Mouse (Mus musculus) neural tube, embryonic 13.5 days (tissue): ENCODE measurements around the gene Ipmk. TPM values are rescaled to one million over a fixed set of nuclear protein-coding genes. Genes with fewer than 3 reads are reported as not detected.
A peak's percentile ranks its signal among the peaks of the same experiment; 100 is the strongest.

ENCODE experiments used
- ATAC-seq: fragments of 200-750 bp; cut with Nextera tagmentation; 2 replicates; pipeline ENCODE4 v1.8.0; 2017; ENCODE audit warnings: low read depth, mild to moderate bottlenecking, moderate TSS enrichment, moderate library complexity
- H3K27ac ChIP-seq: fragments of 300-500 bp; sonication (generic); replicated peaks from 2 replicates; pipeline ENCODE4 v1.5.1; 2015; ENCODE audit warnings: moderate library complexity, mild to moderate bottlenecking, inconsistent platforms
- H3K27me3 ChIP-seq: fragments of 300-500 bp; sonication (generic); 2 replicates; pipeline ENCODE4 v1.6.1; 2015; ENCODE audit warnings: mild to moderate bottlenecking, inconsistent platforms
- H3K36me3 ChIP-seq: fragments of 300-500 bp; sonication (generic); 2 replicates; pipeline ENCODE4 v1.6.1; 2015; ENCODE audit warnings: mild to moderate bottlenecking, inconsistent platforms
- H3K4me1 ChIP-seq: fragments of 300-500 bp; sonication (generic); replicated peaks from 2 replicates; pipeline ENCODE4 v1.6.1; 2015; ENCODE audit warnings: inconsistent platforms
- H3K4me2 ChIP-seq: fragments of 300-500 bp; sonication (generic); 2 replicates; pipeline ENCODE4 v1.6.1; 2015; ENCODE audit warnings: inconsistent platforms, mild to moderate bottlenecking, moderate library complexity
- H3K4me3 ChIP-seq: fragments of 300-500 bp; sonication (generic); 2 replicates; pipeline ENCODE4 v1.5.1; 2015; ENCODE audit warnings: mild to moderate bottlenecking, inconsistent platforms
- H3K9ac ChIP-seq: fragments of 300-500 bp; sonication (generic); 2 replicates; pipeline ENCODE4 v1.6.1; 2015; ENCODE audit warnings: moderate library complexity, mild to moderate bottlenecking, inconsistent platforms
- H3K9me3 ChIP-seq: fragments of 300-500 bp; sonication (generic); 2 replicates; pipeline ENCODE4 v1.6.1; 2016; ENCODE audit warnings: inconsistent platforms
- WGBS: fragments of 180-500 bp; shearing (Covaris S2); methylation state at CpG from one replicate; pipeline ENCODE4 v1.1.7; 2015; 5-methylcytosine and 5-hydroxymethylcytosine counted together
- polyA plus RNA-seq: library from polyadenylated mRNA; unstranded; fragments of >200 nt; fragmentation: Nextera tagmentation; extraction: Ambion mirVana; gene quantifications from 2 replicates; pipeline ENCODE4 v1.2.1, GENCODE M21; 2015

The Ipmk gene
- polyA plus RNA-seq, 1 experiment from 2014 or later, result 16.0 TPM

DNA sequence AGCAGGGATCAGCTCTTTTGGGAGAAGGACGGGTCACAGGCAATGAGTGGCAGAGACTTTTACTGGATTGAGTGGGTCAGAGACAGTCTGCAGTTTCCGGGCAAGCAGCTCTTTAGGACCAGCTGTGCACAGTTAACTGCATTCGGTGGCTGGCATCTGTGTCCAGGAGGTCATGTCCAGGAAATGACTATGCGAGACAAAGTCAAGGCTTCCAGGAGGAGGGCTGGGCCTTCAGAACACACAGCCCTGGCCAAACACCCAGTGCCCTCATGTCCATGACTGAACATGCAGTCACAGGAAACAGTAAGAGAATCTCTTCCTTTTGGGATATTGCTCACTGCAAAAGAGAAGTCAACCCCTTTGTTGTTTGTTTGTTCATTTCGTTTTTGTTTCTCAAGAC, 62.4 kb downstream of the Ipmk start:
- no peak overlapping the region for H3K27ac ChIP-seq
- 81% methylated on average over 5 of the region's 5 CpGs for WGBS
- H3K4me1 ChIP-seq, result no peaks in the 10 kb centered on the region
- H3K27me3 ChIP-seq, result no peaks in the 10 kb centered on the region
- no peaks in the 10 kb centered on the region for H3K36me3 ChIP-seq
- no peak overlapping the region for H3K9ac ChIP-seq
- no peaks in the 10 kb centered on the region for H3K9me3 ChIP-seq
- ATAC-seq, result no peak
- H3K4me3 ChIP-seq, result no peak overlapping the region
- H3K4me2 ChIP-seq, result no peak overlapping the region

DNA sequence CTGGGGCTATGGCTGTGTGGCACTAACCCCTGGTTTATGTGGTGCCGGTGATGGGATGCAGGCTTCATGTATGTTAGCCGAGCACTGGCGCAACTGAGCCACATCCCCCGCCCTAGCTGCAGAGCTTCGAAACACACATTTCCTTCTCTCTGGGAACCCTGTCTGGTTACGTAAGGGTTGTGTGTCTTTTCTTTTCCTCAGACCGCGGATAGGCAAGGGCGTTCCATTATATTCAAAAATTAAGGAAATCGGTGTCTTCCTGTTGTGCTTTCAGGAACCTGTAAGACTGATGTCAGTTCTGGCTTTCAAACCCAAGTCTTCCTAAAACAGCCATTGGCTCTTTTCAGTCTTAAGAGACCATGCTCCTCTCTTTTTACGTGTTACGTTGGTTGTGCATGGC, 65.8 kb downstream of the Ipmk start:
- no peak for ATAC-seq
- WGBS, result 89% methylated on average over 12 of the region's 12 CpGs
- Histone ChIP-seq H3K9ac (no peak overlapping the region), H3K27ac (no peak overlapping the region), H3K4me2 (no peak overlapping the region), H3K36me3 (no peaks in the 10 kb centered on the region), H3K27me3 (no peaks in the 10 kb centered on the region), H3K4me3 (no peak overlapping the region), H3K4me1 (no peaks in the 10 kb centered on the region), H3K9me3 (no peaks in the 10 kb centered on the region)

DNA sequence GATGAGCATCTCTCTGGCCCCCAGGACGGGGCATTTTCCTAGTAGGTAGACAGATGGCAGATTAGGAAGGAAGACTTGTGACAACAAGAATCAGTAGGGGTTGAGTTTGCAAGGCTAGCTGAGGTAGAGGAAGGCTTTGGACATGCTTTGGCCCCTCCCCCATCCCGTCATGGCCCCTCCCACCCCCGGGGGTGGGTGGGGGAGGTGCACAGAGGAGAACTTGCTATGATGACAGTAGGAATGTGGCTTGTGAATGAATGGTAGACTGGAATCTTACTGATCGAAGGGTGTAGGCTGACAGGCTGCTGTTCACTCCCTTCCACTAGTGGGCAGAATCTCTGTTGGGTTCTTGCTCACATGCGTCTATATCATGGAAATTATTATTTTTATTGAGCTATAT, 74.0 kb downstream of the Ipmk start:
- ATAC-seq, result no peak
- Histone ChIP-seq H3K4me2 (no peak overlapping the region), H3K4me1 (no peaks in the 10 kb centered on the region), H3K4me3 (no peak overlapping the region), H3K9ac (no peak overlapping the region), H3K27ac (no peak overlapping the region), H3K9me3 (no peaks in the 10 kb centered on the region), H3K36me3 (no peaks in the 10 kb centered on the region), H3K27me3 (no peaks in the 10 kb centered on the region)
- 65% methylated on average over 5 of the region's 5 CpGs for WGBS

DNA sequence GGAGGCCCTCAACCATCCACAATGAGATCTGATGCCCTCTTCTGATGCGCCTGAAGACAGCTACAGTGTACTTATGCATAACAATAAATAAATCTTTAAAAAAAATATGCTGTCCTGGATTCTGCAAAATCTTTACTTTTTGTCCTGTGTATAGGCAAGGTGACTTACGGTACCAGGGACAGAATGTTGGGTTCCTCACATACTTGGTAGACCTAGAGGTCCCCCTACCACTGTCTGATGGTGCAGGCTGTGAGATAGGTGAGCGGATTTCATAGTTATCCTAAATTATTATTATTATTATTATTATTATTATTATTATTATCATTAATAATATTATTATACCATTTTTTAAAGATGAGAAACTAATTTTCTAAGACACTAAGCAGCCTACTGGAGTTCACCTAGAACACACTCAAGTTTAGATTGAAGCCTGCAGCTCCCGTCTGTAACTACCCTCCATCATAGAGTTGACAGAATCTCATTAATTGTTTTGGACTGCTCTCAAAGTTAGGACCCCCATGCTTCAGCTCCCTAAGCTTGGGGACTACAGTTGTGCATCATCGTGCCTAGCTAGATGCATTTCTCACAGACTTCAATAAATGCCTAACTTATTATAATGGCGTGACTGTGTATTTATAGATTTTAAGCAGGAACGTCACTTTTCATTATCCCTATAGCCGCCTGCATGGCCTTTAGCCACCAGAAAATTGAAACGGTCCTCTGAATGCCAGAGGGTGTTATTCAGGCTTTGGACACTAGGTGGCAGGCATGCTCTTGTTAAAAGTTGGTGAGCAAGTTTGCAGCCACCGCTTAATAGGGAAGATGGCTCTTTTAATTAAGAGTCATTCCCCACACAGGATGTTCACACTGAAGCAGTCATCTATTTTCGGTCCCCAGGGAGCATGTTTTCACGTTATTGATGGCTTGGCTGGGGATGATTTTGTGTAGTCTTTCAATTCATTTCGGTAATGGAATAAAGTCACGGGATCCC, 74.8 kb downstream of the Ipmk start:
- ATAC-seq, result 0 out of 2 replicates have a peak, but pooled peaks have one; percentile 43
- H3K4me3 ChIP-seq, result no peak overlapping the region
- H3K9ac ChIP-seq, result no peak overlapping the region
- no peak overlapping the region for H3K27ac ChIP-seq
- no peaks in the 10 kb centered on the region for H3K4me1 ChIP-seq
- no peak overlapping the region for H3K4me2 ChIP-seq
- H3K27me3 ChIP-seq, result no peaks in the 10 kb centered on the region
- H3K36me3 ChIP-seq, result no peaks in the 10 kb centered on the region
- no peaks in the 10 kb centered on the region for H3K9me3 ChIP-seq
- WGBS, result 39% methylated on average over 14 of the region's 14 CpGs

DNA sequence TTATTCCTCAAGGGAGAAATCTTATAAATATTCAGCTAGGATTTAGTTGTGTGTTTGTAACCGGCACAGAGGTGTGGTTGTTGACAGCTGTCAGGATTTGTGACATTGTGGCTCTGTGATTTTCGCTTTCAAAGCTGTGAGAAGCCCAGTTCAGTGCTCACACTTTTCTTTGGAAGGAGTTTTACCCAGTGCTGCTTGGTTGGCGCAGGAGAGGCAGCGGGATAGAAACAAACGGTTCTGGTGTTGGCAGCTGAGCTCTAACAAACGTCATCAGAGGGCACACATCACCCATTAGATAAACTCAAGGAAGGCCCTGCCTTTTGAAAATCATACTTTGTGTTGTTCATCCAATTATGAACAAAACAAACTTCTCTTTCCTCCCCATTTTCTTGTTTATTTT, 79.2 kb downstream of the Ipmk start:
- 71% methylated on average over 6 of the region's 6 CpGs for WGBS
- Histone ChIP-seq H3K27ac (no peak overlapping the region), H3K36me3 (no peaks in the 10 kb centered on the region), H3K4me2 (no peak overlapping the region), H3K9ac (no peak overlapping the region), H3K27me3 (no peaks in the 10 kb centered on the region), H3K4me3 (no peak overlapping the region), H3K4me1 (no peaks in the 10 kb centered on the region), H3K9me3 (no peaks in the 10 kb centered on the region; the same call in 1 of the 2 replicates)
- ATAC-seq, result no peak

DNA sequence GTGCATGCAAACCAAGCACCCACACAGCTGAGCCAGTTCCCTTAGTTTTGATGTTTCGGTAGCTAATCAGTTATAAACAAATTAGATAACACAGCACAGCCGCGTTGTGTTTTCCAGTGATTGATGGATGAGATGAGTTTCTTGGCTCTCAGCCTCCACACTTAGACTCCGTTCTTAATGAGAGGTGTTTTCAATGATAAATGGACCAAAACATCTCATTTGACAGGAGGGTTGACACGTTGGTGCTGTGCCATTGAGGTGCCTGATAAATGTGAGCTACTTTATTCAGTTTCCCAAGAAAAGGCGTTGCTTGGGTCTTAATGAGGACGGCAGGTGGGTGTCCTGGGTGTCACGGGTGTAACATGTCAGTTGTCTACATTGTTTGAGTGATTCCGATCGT, 79.8 kb downstream of the Ipmk start:
- Histone ChIP-seq H3K9ac (no peak overlapping the region), H3K9me3 (no peaks in the 10 kb centered on the region; the same call in 1 of the 2 replicates), H3K36me3 (no peaks in the 10 kb centered on the region), H3K4me1 (no peaks in the 10 kb centered on the region), H3K27ac (no peak overlapping the region), H3K27me3 (no peaks in the 10 kb centered on the region), H3K4me2 (no peak overlapping the region), H3K4me3 (no peak overlapping the region)
- whole genome bisulfite sequencing, result 62% methylated on average over 10 of the region's 10 CpGs
- ATAC-seq, result no peak

DNA sequence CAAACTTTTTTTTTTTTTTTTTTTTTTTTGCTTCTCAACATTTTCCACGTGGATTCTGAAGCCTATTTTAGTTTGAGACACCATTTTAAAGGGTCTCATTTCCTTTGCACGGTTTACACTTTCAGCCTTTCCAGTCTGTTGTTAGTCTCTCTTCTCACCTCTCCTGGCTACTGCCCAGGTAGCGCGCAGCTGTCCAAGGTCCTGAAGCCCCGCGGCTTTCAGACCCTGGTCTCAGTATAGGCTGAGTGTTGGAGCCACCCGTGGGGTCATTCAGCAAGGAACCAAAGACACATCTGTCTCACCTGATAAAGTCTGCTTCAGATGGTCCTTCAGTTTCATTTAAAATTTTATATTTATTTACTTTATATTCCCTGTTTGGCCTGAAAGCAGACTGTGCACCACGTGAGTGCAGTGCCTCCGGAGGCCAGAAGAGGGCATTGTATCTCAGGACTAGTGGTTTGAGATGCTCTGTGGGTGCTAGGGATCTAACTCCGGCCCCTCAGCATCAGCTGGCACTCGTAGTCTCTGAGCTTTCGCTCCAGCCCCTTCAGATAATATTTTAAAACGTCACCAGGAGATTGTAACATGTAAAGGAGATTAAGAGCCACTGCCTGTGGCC, 80.8 kb downstream of the Ipmk start:
- Histone ChIP-seq H3K4me3 (no peak overlapping the region), H3K9ac (no peak overlapping the region), H3K9me3 (no peaks in the 10 kb centered on the region; the same call in 1 of the 2 replicates), H3K4me1 (no peaks in the 10 kb centered on the region), H3K36me3 (no peaks in the 10 kb centered on the region), H3K27me3 (no peaks in the 10 kb centered on the region), H3K27ac (no peak overlapping the region), H3K4me2 (no peak overlapping the region)
- WGBS, result 62% methylated on average over 13 of the region's 13 CpGs
- ATAC-seq, result no peak

DNA sequence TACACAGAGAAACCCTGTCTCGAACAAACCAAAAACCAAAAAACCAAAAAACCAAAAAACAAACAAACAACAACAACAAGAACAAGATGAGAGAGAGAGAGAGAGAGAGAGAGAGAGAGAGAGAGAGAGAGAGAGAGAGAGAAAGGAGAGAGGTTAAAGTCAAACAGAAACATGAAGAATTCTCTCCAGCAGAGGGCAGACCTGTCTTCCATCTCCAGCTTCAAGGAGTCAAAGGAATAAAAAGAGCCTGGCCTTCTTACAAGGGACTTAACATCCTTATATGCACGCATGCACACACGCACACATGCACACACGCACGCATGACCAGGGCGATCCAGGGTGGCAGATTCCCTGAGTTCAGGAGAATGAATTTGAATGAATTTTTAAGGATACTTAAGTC, 83.1 kb downstream of the Ipmk start:
- 91% methylated on average over 6 of the region's 6 CpGs for WGBS
- Histone ChIP-seq H3K4me3 (no peak overlapping the region), H3K36me3 (no peaks in the 10 kb centered on the region), H3K9ac (no peak overlapping the region), H3K27ac (no peak overlapping the region), H3K4me2 (no peak overlapping the region), H3K9me3 (no peaks in the 10 kb centered on the region; the same call in 1 of the 2 replicates), H3K4me1 (no peaks in the 10 kb centered on the region), H3K27me3 (no peaks in the 10 kb centered on the region)
- ATAC-seq, result no peak

DNA sequence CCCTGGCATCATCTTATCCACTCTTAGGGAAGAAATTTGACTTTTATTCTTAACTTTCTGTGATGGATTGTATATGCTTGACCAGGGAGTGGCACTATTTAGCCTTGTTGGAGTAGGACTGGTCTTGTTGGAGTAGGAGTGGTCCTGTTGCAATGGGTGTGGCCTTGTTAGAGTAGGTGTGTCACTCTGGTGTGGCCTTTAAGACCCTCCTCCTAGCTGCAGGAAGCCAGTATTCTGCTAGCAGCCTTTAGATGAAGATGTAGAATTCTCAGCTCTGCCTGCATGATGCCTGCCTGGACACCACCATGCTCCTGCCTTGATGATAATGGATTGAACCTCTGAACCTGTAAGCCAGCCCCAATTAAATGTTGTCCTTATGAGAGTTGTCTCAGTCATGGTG, 95.5 kb downstream of the Ipmk start:
- Histone ChIP-seq H3K9ac (no peak overlapping the region), H3K27me3 (no peaks in the 10 kb centered on the region), H3K27ac (no peak overlapping the region), H3K4me3 (no peak overlapping the region), H3K4me1 (no peaks in the 10 kb centered on the region), H3K4me2 (no peak overlapping the region), H3K9me3 (peaks cover 6% of the 10 kb centered on the region; the same call in 1 of the 2 replicates), H3K36me3 (no peaks in the 10 kb centered on the region)
- ATAC-seq, result no peak

DNA sequence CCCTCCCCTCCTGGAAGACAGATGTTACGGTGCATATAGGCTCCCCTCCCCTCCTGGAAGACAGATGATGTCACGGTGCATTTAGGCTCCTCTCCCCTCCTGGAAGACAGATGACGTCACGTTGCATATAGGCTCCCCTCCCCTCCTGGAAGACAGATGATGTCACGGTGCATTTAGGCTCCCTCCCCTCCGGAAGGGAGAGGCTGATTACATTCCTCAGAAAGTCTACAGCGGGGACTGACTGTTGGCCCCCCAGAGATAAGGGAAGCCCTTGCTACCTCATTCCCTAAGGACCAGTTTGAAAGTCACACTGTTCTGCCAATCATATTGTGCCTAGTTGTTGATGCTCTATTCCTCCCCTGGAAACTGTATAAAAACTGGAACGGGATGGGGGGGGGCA, 100.1 kb downstream of the Ipmk start:
- no peak overlapping the region for H3K27ac ChIP-seq
- H3K9ac ChIP-seq, result no peak overlapping the region
- H3K36me3 ChIP-seq, result no peaks in the 10 kb centered on the region
- no peaks in the 10 kb centered on the region for H3K27me3 ChIP-seq
- ATAC-seq, result no peak
- H3K9me3 ChIP-seq, result peaks cover 3% of the 10 kb centered on the region; the same call in 1 of the 2 replicates
- no peak overlapping the region for H3K4me2 ChIP-seq
- 55% methylated on average over 8 of the region's 8 CpGs for WGBS
- H3K4me3 ChIP-seq, result no peak overlapping the region
- H3K4me1 ChIP-seq, result no peaks in the 10 kb centered on the region

DNA sequence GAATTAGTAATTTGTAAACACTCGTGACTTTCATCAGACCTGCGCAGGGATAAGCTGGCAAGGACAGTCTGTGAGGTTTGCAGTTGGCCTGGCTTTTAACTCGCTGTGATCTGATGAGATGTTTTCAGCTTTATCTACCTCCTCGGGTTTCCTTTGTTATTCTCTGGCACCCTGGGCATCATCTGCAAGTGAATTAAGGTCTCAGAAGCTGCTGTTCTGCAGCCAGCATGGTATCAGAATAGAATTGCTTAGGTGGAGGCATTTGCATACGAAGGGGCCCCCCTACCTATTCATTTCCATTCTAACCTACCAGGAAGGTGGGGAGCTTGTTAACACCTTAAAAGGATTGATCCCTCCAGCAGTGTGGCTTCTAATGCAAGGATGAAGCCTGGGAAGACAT, 100.7 kb downstream of the Ipmk start:
- H3K4me1 ChIP-seq, result no peaks in the 10 kb centered on the region
- no peaks in the 10 kb centered on the region for H3K27me3 ChIP-seq
- WGBS, result 84% methylated on average over 5 of the region's 5 CpGs
- H3K36me3 ChIP-seq, result no peaks in the 10 kb centered on the region
- H3K4me2 ChIP-seq, result no peak overlapping the region
- no peak overlapping the region for H3K27ac ChIP-seq
- H3K4me3 ChIP-seq, result no peak overlapping the region
- no peak overlapping the region for H3K9ac ChIP-seq
- peaks cover 3% of the 10 kb centered on the region; the same call in 1 of the 2 replicates for H3K9me3 ChIP-seq
- no peak for ATAC-seq

DNA sequence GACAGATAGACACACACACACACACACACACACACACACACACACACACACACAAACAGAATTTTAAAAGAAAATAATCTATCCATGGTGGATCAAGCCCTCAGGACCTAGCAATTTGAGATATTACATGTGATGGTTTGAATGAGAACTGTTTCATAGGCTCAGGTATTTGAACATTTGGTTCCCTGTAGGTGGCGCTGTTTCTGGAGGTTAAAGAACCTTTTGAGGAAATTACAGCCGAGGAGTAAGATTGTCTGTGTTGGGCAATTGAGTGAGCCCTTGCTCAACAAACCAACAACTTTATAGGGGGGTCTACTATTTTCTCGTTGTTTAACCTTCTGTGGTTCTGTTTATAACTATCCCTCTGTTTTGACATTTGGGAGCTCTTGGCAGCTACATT, 107.8 kb downstream of the Ipmk start:
- Histone ChIP-seq H3K27ac (no peak overlapping the region), H3K36me3 (no peaks in the 10 kb centered on the region)
- 78% methylated on average over 3 of the region's 3 CpGs for WGBS

More for the DNA sequence above, 107.8 kb downstream of the Ipmk start:
- no peaks in the 10 kb centered on the region for H3K4me1 ChIP-seq
- no peak for ATAC-seq
- no peak overlapping the region for H3K9ac ChIP-seq
- H3K4me3 ChIP-seq, result no peak overlapping the region
- no peaks in the 10 kb centered on the region for H3K27me3 ChIP-seq
- no peaks in the 10 kb centered on the region for H3K9me3 ChIP-seq
- H3K4me2 ChIP-seq, result no peak overlapping the region
